Mouse (Mus musculus) forebrain, embryonic 14.5 days (tissue): ENCODE measurements at regions not wholly inside any gene's neighbourhood (a gene's known extent, or its start where the extent isn't known, plus 50 kb on each side); places are given as distances from the start of the nearest gene placed in this dataset.

Experiments
- ATAC-seq: fragments of 200-750 bp; cut with Nextera tagmentation; 2 replicates; pipeline ENCODE4 v1.8.0; 2017; ENCODE audit warnings: mild to moderate bottlenecking, moderate library complexity
- DNase-seq: peaks from one replicate; pipeline ENCODE4 v3.0.0-alpha.2; 2015; ENCODE audit warnings: low spot score
- H3K27ac ChIP-seq: fragments of 300-500 bp; sonication (generic); 2 replicates; pipeline ENCODE4 v1.5.1; 2014; ENCODE audit warnings: low read depth, mild to moderate bottlenecking, control low read depth, low read length, moderate library complexity
- H3K27me3 ChIP-seq: fragments of 300-500 bp; sonication (generic); replicated peaks from 2 replicates; pipeline ENCODE4 v1.6.1; 2014; ENCODE audit warnings: low read length, control low read depth, mixed read lengths; ENCODE audit not compliant: control insufficient read depth, insufficient read depth
- H3K36me3 ChIP-seq: fragments of 300-500 bp; sonication (generic); 2 replicates; pipeline ENCODE4 v1.6.1; 2014; ENCODE audit warnings: low read length, control low read depth; ENCODE audit not compliant: control insufficient read depth, insufficient read depth
- H3K4me1 ChIP-seq: fragments of 300-500 bp; sonication (generic); 2 replicates; pipeline ENCODE4 v1.6.1; 2014; ENCODE audit warnings: antibody characterized with exemption, low read length, control low read depth; ENCODE audit not compliant: control insufficient read depth, insufficient read depth
- H3K4me2 ChIP-seq: fragments of 300-500 bp; sonication (generic); 2 replicates; pipeline ENCODE4 v1.6.1; 2014; ENCODE audit warnings: mild to moderate bottlenecking, control low read depth, low read length
- H3K4me3 ChIP-seq: fragments of 300-500 bp; sonication (generic); 2 replicates; pipeline ENCODE4 v1.5.1; 2014; ENCODE audit warnings: low read depth, low read length, control low read depth
- H3K9ac ChIP-seq: fragments of 300-500 bp; sonication (generic); 2 replicates; pipeline ENCODE4 v1.6.1; 2014; ENCODE audit warnings: mild to moderate bottlenecking, low read length, control low read depth, moderate library complexity
- H3K9me3 ChIP-seq: fragments of 300-500 bp; sonication (generic); replicated peaks from 2 replicates; pipeline ENCODE4 v1.6.1; 2016; ENCODE audit warnings: low read length, control low read depth, mixed read lengths; ENCODE audit not compliant: control insufficient read depth
- WGBS: fragments of 180-500 bp; shearing (Covaris S2); extraction: QIAGEN DNeasy Blood & Tissue Kit; methylation state at CpG from one replicate; pipeline ENCODE4 v1.1.7; 2014; 5-methylcytosine and 5-hydroxymethylcytosine counted together

DNA sequence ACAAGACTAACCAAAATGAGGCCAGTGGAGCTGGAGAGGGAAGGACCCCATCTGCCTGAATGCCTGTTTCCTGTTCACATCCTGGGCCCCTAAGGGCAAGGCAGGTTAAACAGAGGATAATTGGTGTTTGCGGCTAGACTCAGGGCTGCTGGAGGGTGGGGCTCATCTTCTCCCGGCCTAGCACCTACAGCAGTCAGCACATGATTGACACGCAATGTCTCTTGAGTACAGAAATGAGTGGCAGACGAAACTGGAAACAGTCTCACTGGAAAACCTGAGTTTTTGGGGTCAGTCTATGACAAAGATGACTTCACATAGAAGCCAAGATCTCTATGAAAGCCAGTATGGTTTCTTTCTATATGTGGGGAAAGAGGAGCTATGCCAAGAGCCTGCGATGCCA lies 278.0 kb downstream of the Rngtt start:
- ATAC-seq (no peak), DNase-seq (no peak)
- WGBS, result 89% methylated on average over 5 of the region's 5 CpGs

DNA sequence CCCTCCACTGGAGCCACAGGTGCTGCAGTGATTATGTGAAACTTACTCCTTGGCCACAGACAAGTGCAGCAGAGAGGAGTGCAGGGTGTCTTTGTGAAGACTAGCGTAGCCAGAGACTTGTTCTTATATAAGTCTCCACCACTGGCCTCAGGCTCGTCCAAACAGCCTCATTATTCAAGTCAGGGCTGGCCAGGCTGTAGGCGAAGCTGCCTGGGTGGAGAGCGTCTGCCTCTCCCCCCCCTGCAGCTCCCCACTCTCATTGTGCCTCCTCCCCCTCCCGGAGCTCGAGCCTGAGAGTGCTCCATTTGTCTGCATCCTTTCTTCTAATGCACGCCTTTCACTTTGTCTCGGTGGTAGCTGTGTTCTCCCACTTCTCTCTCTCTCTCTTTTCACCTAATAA lies 279.1 kb downstream of the Rngtt start:
- H3K27ac ChIP-seq, result no peak overlapping the region
- no peak overlapping the region for H3K4me3 ChIP-seq
- H3K4me2 ChIP-seq, result peak overlapping the region; percentile 12; the same call in 1 of the 2 replicates
- H3K4me1 ChIP-seq, result peaks cover 8% of the 10 kb centered on the region; the same call in 1 of the 2 replicates
- peak overlapping the region; percentile 10; the same call in 1 of the 2 replicates for H3K9ac ChIP-seq
- 2% methylated on average over 7 of the region's 8 CpGs for WGBS
- no peaks in the 10 kb centered on the region for H3K9me3 ChIP-seq
- no peaks in the 10 kb centered on the region for H3K27me3 ChIP-seq
- DNase-seq (peak; percentile 47), ATAC-seq (peak; percentile 45)
- H3K36me3 ChIP-seq, result no peaks in the 10 kb centered on the region

More for the DNA sequence above, 278.0 kb downstream of the Rngtt start:
- H3K27ac ChIP-seq, result no peak overlapping the region
- no peak overlapping the region for H3K4me3 ChIP-seq
- no peak overlapping the region for H3K9ac ChIP-seq
- H3K4me2 ChIP-seq, result no peak overlapping the region
- no peaks in the 10 kb centered on the region for H3K27me3 ChIP-seq
- no peaks in the 10 kb centered on the region for H3K36me3 ChIP-seq
- H3K4me1 ChIP-seq, result peaks cover 8% of the 10 kb centered on the region; the same call in 1 of the 2 replicates
- no peaks in the 10 kb centered on the region for H3K9me3 ChIP-seq

DNA sequence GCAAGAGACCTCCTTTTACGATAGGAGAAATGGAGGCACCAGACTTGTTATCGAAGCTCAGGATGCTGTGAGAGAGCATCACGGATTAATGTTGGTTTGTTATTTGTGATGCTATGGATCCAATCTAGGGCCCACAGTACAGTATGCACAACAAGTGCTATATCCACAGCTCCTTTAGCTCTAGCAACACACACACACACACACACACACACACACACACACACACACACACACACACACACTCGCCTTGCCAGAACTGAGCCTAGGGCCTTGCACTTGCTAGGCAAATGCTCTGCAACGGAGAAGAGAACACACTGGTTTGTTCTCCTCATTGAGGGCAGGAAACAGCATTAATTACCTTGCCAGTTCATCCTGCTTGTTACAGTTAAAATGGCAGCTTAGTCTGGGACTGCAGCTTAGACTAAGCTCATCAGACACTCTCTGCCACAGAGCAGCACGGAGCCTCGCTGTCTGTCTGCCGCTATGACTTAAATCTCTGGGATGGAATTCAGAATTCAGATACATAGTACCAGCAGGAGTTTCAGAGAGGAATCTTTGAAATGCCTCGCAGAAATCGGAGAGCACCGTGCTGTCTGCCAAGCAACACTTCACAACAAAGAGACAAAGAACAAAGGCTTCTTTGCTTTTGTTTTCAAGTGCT lies 285.0 kb downstream of the Rngtt start:
- ATAC-seq (peak; percentile 61), DNase-seq (peak; percentile 55)
- Histone ChIP-seq H3K4me1 (no peaks in the 10 kb centered on the region; the same call in 1 of the 2 replicates), H3K27me3 (no peaks in the 10 kb centered on the region), H3K9me3 (no peaks in the 10 kb centered on the region), H3K9ac (0 out of 2 replicates have a peak overlapping the region, but pooled peaks have one; percentile 33), H3K27ac (peak overlapping the region; percentile 22; the same call in 1 of the 2 replicates), H3K4me2 (no peak overlapping the region), H3K4me3 (no peak overlapping the region), H3K36me3 (no peaks in the 10 kb centered on the region)
- 38% methylated on average over 11 of the region's 11 CpGs for WGBS

DNA sequence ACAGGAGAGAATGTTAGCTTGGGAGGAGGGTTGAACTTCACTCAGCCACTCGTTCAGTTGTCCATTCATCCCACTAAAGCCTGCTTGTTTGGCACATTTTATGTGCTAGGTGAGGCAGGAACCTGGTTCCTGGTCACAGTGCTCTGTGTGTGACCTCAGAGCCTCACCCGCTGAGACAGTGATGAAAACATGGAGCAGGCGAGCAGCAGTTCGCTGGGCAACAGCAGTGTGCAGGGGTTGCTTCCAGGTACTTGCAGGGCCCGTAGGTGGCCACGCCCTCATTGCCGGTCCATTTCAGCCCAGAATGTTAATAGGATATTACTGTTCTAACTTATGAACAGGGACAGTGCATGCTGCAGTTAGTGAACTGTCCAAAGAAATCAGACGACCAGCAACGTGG lies 285.7 kb downstream of the Rngtt start:
- no peak overlapping the region for H3K27ac ChIP-seq
- H3K4me3 ChIP-seq, result no peak overlapping the region
- H3K4me1 ChIP-seq, result no peaks in the 10 kb centered on the region; the same call in 1 of the 2 replicates
- no peaks in the 10 kb centered on the region for H3K27me3 ChIP-seq
- ATAC-seq, result 0 out of 2 replicates have a peak, but pooled peaks have one; percentile 40
- H3K9me3 ChIP-seq, result no peaks in the 10 kb centered on the region
- no peak overlapping the region for H3K4me2 ChIP-seq
- no peak overlapping the region for H3K9ac ChIP-seq
- H3K36me3 ChIP-seq, result no peaks in the 10 kb centered on the region
- DNase-seq, result no peak
- whole genome bisulfite sequencing, result 79% methylated on average over 9 of the region's 9 CpGs

DNA sequence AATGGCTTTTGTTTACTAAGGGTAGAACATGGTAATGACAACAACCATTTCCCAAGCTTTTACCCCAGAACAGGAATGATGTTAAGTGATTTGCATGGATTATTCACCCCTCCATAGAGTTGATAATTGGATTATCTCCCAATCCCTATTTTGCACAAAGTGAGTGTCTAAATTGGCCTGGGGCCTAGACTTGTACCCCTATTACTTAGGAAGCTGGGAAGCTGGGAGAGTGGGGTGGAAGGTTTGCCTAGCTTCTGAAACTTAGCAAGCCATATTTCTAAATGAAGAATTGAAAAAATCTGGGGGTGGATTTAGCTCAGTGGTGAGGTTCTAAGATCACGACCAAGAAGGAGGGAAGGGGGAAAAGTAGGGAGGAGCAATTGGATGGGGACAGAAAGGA lies 289.9 kb downstream of the Rngtt start:
- Histone ChIP-seq H3K27me3 (no peaks in the 10 kb centered on the region), H3K4me2 (no peak overlapping the region), H3K36me3 (no peaks in the 10 kb centered on the region), H3K9ac (no peak overlapping the region), H3K9me3 (no peaks in the 10 kb centered on the region), H3K27ac (no peak overlapping the region), H3K4me3 (no peak overlapping the region), H3K4me1 (no peaks in the 10 kb centered on the region; the same call in 1 of the 2 replicates)
- 43% methylated on average over 1 of the region's 1 CpGs for WGBS
- DNase-seq, result no peak
- no peak for ATAC-seq

DNA sequence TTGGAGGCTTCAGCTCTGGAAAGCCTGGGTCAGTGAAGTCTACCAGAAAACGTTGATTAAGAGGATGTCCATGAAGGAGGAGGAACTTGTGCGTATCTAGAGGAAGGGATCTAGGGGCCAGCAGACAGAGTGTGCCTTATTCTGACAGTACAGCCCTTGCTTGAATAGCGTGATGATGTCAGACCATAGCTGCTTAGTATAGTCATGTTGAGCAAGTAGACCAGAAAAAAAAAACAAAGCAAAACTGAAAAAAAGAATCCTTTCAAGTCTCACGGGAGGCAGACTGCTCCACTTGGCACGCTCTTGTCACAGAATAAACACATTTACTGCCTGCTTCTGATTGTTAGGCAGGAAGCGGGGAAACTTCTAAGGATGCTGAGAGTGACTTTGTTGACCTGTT lies 290.7 kb downstream of the Rngtt start:
- Histone ChIP-seq H3K27ac (no peak overlapping the region), H3K27me3 (no peaks in the 10 kb centered on the region), H3K4me3 (no peak overlapping the region), H3K9me3 (no peaks in the 10 kb centered on the region), H3K4me2 (no peak overlapping the region), H3K36me3 (no peaks in the 10 kb centered on the region), H3K4me1 (no peaks in the 10 kb centered on the region), H3K9ac (no peak overlapping the region)
- DNase-seq (peak; percentile 20), ATAC-seq (no peak)
- 54% methylated on average over 6 of the region's 6 CpGs for WGBS

DNA sequence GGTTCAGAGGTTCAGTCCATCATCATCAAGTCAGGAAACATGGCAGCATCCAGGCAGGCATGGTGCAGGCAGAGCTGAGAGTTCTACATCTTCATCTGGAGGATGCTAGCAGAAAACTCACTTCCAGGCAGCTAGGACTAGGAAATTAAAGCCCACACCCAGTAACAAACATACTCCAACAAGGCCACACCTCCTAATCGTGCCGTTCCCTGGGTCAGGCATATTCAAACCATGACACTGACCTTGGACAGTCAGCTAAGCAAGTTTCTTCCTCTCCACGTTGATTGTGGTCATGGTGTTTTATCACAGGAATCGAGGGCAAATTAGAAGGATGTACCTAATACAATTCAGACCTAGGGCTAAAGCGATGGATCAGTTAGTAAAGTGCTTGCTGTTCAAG lies 294.5 kb downstream of the Rngtt start:
- DNase-seq, result no peak
- no peaks in the 10 kb centered on the region for H3K9me3 ChIP-seq
- no peaks in the 10 kb centered on the region for H3K36me3 ChIP-seq
- no peak overlapping the region for H3K4me2 ChIP-seq
- no peaks in the 10 kb centered on the region for H3K4me1 ChIP-seq
- 94% methylated on average over 5 of the region's 5 CpGs for WGBS
- ATAC-seq, result no peak
- H3K27ac ChIP-seq, result no peak overlapping the region
- H3K27me3 ChIP-seq, result no peaks in the 10 kb centered on the region
- no peak overlapping the region for H3K9ac ChIP-seq
- H3K4me3 ChIP-seq, result no peak overlapping the region

DNA sequence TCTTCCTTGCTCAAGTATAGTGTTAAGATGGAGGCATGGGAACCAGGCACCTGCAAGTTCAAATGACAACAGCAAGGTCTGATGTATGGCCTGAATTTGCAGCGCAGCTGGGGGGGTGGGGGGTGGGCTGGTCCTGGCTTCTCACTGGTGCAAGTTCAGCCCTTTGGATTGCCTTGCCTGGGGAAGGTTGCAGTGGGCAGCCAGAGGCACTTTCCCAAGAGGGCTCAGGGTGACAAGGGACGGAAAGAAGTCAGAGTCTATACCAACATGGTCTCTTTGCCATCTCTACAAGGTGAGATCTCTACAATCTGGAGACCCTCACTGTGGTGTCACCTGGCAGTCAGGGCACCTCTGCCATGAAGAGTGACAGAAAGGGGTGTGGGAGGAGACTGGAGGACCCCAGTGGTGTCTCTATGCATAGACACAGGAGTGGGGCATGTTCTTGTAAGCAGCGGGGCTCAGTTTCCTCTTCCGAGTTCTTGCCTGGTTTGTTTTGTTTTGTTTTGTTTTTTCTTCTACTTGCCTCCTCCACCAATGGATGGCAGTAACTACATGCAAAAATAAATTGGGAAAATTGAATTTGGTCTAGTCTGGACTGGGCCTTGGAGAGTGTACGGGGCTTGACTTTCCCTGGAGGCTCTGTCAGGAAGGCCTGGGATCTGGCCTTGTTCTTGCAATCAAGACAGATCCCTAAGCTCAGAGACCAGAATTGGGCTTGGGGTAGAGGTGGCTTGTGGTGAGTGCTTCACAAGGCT lies 284.4 kb upstream of the Cnr1 start:
- Histone ChIP-seq H3K27ac (no peak overlapping the region), H3K4me3 (no peak overlapping the region), H3K27me3 (no peaks in the 10 kb centered on the region), H3K4me2 (no peak overlapping the region), H3K9ac (no peak overlapping the region), H3K36me3 (no peaks in the 10 kb centered on the region), H3K9me3 (no peaks in the 10 kb centered on the region), H3K4me1 (no peaks in the 10 kb centered on the region)
- ATAC-seq, result no peak
- WGBS, result 90% methylated on average over 5 of the region's 5 CpGs
- no peak for DNase-seq
